Mouse (Mus musculus): ENCODE results near the gene Heatr5a. TPM values are rescaled to one million over a fixed set of nuclear protein-coding genes. Genes with fewer than 3 reads are reported as not detected.
A peak's percentile ranks its signal among the peaks of the same experiment; 100 is the strongest.

Heatr5a gene
- polyA plus RNA-seq, 1 experiment = 6.8 TPM

DNA sequence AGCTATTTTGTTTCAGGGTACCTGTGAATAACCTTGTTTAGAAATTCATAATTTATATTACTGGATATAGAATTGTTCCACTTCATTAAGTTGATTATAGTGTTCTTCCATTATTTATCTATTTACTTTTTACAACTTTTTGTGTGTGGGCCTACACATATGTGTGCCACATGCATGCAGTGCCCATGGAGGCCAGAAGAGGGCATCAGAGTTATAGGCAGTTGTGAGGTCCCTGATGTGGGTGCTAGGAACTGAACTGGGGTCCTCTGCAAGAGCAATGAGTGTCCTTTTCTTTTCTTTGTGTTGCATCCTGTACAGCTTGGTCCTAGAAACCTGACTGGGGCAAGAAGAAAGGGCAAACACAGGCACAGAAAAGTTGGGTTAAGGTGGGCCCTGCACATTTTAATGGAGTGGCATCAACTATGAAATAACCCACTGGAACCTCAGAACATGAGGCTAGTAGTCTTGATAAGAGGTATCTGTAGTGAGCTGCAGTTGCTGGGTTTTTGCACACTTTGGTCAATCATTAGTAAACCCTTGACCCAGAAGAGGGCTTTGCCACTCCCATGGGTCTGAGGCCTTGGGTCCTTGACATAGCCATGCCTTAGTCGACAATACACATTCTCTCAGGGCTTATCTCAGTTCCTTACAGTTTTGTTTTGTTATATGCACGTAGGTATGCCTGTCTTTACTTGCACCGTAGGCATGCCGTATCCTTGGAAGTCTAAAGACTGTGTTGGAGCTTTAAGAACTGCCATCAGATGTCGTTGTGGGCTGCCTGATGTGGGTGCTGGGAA is 1.3 kb upstream of the Heatr5a start:
- DNase-seq (ENCODE audit: extremely low spot score in 1 of 2, low spot score in 1 of 2) = no peak

DNA sequence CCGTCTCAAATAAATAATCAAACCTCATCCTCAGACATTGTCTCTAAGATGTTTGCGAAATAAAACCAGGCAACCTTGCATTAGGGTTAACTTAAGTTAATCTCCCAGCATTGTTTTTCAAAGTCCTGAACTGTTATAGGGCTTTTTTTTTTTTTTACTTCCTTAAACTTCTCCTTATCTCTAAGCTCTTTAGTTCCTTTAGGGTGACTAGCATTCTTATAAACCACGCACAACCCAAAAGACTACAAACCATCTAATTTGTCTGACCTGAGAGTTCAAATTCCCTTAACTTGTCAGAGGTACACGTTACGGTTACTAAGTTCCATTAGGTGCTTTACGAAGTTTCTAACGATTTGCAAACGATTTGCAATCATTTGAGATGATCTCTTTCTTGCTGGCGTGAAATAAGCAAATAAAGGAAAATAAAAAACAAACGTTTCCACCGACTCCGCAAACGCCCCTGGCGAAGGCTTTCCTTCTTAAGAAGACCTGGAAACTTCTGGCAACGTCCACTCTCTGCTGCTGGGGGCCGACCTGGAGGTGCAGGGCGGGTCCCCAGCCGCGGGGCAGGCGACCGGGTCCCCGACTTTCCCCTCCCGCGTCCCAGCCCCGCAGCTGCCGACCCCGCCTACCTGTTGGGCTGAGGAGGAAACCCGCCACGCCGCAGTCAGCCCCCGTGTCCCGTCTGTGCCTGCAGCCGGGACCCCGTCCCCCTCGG is 610 bp downstream of the Heatr5a start:
- DNase-seq (ENCODE audit: extremely low spot score in 1 of 2, low spot score in 1 of 2) = no peak

DNA sequence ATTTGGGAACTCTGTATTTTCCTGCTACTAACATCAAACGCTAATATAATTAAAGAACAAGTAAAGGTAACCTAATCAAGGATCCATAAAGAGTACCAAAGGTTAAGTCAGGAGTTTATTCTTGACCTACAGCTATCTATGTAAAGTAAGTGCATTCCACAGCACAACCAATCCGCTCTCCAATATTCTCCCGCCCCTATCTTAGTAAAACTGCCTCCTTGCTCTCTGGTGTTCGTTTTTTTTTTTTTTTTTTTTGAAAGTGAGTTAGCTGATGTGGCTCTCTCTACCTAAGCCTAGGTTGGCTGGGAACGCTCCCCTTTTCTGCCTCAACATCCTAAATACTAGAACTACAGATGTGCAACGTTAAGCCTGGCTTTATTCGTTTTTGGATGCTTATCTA is 1.2 kb downstream of the Heatr5a start:
- DNase-seq (ENCODE audit: extremely low spot score in 1 of 2, low spot score in 1 of 2) = no peak

DNA sequence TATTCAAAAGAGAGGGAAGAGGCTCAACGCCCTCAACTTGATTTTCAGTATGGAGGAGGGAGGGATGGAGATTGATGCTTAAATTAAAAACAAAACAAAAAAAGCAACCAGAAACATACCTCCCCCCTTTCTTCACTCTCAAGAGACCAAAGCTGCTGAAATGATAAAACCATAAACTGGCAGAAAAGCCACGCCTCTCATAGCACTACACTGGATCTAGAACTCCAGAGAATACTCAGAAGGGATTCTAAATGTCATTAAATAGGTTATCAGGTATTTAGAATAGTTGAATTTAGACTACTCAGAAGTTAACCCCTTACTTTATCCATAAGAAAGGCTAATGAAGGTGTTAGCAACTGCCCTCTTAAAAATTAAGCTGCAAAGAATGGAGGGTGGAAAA is 2.0 kb downstream of the Heatr5a start:
- DNase-seq (ENCODE audit: extremely low spot score in 1 of 2, low spot score in 1 of 2) = no peak

DNA sequence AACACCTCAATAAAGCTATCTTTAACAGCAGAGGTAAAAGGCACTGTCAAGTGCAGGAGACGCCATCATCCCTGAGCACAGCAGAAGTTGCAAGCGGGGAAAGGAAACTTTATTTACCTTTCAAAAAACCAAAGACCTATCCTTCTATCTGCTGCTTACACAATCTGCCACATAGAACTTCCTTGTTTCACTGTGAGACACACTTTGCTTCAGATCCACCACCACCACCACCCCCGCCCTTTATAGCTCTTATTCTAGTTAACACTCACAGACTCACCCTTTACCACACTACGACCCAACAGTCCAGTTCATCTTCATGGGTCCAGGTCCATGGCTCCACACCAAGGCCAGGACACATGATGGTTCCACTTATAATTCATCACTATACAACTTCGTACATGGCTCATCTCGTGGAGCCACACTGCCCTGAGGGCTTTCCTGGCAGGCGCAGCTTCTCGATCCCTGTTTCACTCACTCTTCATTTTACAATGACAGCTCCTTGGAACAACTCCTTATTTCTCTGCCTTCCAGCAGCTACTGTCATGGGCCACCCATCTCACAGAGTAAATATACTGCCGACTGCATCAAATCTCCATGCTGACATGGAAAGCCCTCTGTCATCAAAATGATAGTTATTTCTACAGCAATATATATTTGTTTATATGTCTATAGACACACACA is 3.1 kb downstream of the Heatr5a start:
- DNase-seq (ENCODE audit: extremely low spot score in 1 of 2, low spot score in 1 of 2) = no peak

DNA sequence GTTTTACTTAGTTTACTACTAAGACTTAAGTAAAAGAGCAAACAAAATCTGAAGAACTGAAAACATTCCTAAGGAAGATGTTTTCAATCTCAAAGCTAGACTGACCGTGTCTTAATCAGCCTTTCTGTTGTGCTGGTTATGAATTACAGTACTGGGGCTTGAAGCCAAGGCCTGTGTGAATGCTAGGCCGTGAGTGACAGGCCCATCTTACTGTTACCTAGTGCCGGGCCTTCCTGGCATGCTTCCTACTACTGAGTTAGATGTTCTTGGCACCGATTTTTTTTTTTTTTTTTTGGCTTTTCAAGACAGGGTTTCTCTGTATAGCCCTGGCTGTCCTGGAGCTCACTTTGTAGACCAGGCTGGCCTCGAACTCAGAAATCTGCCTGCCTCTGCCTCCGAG is 13.5 kb downstream of the Heatr5a start:
- DNase-seq (ENCODE audit: extremely low spot score in 1 of 2, low spot score in 1 of 2) = no peak

DNA sequence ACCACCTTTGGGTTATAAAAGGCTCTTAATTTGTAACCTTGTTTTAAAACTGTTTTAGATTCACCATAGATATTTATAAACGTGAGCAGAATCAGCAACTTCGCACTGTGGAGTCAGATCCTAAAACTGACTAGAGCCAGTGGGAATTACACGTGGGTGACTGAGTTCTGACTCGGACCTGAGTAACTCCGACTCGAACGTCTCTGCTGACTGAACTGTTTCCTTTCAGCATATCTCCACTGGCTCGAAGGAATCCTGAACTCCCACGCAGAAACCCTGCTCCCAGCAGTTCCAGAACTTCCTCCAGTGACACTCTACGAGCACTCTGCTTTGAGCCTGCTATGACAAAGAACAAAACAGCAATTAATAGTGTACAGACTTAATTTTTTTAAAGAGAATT is 18.8 kb downstream of the Heatr5a start:
- peak in 1 of 2 experiments; percentile 64 for DNase-seq (ENCODE audit: extremely low spot score in 1 of 2, low spot score in 1 of 2)

DNA sequence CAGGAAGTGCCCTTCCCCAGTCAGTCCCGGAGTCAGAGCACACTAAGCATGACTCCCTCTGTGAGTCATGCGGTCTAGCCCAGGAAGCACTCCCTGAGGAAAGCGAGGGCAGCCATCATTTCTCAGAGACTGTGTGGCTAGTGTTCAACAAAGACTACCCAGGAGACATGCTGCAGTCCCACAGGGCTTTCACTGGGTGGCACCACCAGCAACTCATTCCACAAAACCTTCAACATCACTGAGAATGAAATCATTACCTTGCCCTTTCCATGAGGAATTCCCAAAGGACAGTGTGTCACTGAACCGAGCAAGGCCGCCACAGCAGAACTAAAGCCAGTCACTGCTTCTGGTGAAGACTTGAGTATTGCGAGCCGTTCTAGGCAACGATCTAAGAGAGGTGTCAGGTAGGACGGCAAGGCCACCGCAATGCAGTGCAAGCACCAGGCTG is 23.6 kb downstream of the Heatr5a start:
- DNase-seq (ENCODE audit: extremely low spot score in 1 of 2, low spot score in 1 of 2) = peak in 1 of 2 experiments; percentile 41

DNA sequence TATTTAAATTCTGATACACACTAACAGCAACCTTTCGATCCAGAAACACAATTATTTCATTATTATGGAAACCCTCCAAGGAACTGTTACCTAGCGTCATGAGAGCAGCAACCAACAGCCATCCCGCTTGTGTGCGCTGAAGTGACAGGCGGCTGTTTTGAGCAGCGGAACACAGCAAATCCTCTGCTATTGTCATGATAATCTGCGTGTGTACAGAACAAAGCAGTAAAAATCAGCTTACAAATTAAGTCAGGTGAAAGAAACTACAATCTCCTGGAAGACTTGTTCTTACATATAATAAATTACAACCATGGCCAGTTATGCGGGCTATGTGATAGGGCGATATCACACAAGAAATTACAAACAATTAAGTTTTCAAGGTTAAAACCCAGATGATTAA is 25.8 kb downstream of the Heatr5a start:
- DNase-seq (ENCODE audit: extremely low spot score in 1 of 2, low spot score in 1 of 2) = no peak

DNA sequence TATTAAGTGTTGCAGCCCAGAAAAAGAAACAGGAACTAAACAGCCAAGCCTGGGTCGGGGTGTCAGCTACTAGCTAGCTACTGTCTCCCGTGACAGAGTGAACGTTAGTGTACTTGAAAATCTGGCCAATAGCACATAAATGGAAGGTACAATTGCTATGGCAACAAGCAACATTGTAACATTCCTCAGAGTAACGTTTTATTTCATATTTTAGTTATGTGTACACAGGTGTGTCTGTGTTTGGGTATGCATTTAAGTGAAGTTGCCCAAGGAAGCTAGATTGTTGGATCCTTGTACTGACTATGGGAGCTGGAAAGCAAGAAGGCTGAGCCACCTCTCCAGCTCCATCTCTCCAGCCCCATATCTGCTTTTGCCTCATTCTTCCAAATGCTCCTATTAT is 31.3 kb downstream of the Heatr5a start:
- no peak for DNase-seq (ENCODE audit: extremely low spot score in 1 of 2, low spot score in 1 of 2)

DNA sequence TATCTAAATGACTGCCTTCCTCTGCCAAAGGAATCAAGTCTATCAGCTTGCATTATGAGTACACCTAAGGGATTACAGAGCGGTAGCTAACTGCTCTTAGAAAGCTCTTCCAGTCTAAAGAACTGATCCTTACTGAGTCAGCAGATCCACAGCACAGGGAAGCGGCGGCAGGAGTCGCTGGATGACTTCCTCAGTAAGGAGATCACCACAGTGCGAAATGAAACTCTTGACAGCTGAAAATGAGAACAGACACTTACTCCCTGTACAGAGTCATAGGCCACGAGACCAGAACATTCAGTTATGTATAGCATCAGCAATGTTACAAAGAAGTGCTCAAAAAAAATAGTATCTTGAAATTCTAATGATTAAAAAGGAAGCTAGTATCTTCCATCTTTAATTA is 33.2 kb downstream of the Heatr5a start:
- DNase-seq (ENCODE audit: extremely low spot score in 1 of 2, low spot score in 1 of 2) = no peak

DNA sequence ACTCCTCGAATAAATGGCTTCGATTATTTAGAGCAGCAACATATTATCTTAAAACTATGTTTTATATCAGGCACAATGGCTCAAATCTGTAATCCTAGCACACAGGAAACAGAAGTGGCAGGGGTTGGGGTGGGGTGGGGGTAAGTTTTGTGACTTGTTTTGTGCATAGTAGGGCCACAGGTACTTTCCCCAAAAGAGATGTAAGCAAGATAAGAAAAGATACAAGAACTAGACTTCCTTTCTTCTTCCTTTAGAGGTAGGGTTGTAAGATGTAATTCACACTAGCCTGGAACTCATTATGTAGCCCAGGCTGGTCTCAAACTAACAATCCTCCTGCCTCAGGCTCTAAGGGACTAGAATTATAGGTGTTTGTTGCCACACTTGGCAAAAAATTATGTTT is 41.5 kb downstream of the Heatr5a start:
- no peak for DNase-seq (ENCODE audit: extremely low spot score in 1 of 2, low spot score in 1 of 2)

DNA sequence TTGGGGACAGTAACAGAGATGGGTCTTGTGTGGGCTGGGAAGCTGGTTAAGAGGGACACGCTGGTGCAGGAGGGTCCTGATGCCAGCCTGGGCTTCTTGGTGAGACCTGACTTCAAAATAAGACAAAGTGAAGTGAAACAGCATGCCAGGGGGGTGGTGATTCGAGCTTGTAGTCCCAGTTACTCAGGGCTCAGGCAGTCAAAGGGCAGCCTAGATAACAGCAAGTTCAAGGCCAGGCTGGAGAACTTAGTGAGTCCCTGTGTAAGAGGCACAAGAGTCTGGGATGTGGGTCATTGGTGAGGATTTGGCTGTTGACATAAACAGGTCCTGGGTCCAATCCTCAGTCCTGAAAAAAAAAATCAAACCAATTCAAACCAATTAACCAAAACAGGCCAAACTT is 53.9 kb downstream of the Heatr5a start:
- DNase-seq (ENCODE audit: extremely low spot score in 1 of 2, low spot score in 1 of 2) = no peak

DNA sequence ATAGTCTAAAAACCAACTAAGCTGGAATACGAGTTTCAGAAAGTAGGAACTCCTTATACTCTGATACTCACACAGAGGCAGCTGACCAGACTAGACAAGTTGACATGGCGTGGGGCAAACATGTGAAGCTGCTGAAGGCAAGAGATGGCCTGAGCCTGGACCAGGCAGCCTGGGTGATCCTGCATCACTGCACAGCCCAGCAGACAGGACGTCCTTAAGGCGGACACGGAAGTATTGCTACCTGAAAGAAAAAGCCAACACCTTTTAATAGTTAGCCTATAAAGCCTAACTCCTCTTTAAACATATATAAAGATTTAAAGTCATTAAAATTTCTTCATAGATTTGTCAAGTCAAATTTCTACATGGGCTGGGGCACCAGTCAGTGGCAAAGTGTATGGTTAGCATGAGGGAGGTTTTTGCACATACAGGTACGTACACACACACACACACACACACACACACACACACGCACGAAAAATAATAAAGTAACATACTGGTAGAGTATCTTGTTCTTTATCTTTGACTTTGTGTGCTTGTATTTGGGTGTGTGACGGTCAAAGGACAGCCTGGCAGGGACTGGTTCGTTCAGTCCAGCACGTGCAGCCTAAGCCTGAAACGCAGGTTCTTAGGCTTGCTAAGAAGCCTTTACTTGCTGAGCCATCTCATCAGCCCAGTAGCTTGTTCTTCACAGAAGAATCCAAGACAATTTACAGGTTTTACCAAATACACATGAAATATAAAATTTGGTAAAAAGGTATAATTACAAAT is 56.0 kb downstream of the Heatr5a start:
- no peak for DNase-seq (ENCODE audit: extremely low spot score in 1 of 2, low spot score in 1 of 2)

DNA sequence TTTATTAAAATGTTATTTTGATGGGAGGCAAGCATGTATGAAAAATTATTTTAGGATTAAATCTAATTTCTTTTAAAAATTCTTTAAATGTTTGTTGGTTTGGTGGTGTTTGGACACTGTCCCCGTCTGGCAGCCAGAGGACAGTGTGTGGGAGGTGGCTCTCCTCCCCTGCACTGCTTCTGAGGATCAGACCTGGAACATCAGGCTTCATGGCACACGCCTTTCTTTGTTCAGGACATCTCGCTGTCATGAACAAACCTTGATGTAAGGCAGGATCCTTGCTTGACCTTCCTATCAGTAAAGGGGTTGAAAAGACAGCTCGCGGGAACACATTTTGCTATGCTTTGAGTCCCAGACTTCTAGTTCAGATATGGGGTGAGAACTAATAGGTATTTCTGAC is 61.9 kb downstream of the Heatr5a start:
- no peak for DNase-seq (ENCODE audit: extremely low spot score in 1 of 2, low spot score in 1 of 2)

DNA sequence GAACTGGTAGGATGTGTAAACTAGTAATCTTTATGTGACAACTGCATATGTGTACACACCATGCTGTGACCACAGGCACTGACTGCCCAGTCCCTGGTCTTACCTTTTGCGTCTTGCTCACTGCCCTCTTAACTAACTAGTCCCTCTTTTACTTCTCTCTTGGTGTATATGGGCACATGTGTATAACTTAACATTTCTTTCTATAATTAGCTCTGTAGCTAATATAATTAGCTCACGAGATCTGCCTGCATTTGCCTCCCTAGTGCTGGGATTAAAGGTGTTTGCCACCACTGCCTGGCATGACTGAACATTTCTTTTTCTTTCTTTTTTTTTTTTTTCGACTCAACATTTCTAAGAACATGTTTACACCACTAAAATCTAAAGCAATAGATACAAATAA is 63.6 kb downstream of the Heatr5a start:
- no peak for DNase-seq (ENCODE audit: extremely low spot score in 1 of 2, low spot score in 1 of 2)

DNA sequence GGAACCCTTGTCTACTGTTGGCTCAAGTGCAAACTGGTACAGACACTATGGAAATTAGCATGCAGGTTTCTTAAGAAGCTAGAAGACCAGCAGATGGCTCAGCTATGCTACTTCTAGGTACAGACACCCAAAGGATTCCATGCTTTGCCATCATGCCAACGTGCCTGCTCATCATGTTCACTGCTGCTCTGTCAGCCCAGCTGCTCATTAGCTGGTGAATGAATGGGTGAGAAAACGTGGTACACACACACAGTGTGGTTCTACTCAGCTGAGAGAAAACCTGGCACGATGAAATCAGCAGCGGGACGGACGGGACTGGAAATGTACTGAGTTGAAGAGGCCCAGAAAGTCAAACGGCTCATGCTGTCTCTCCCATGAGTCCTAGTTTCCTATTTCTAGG is 70.6 kb downstream of the Heatr5a start:
- DNase-seq (ENCODE audit: extremely low spot score in 1 of 2, low spot score in 1 of 2) = peak; percentile 16 to 37

DNA sequence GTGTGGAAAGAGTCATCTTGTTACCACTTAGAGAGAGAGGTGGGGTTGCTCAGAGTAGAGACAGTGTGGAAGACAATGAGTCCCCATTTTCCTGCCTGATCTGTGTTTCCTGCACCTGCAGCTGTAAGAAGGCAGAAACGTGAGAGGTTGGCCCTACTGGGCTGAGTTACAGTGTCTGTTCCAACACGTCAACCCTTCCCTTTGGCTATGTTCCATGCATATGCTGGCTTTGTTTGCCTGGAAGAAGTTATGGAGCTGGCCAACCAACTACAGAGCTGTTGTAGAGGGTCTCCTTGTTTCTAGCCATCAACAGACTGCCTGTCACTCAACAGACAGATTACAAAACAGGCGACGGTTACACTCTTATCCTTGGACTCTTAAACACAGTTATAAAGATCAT is 74.2 kb downstream of the Heatr5a start:
- DNase-seq (ENCODE audit: extremely low spot score in 1 of 2, low spot score in 1 of 2) = no peak

DNA sequence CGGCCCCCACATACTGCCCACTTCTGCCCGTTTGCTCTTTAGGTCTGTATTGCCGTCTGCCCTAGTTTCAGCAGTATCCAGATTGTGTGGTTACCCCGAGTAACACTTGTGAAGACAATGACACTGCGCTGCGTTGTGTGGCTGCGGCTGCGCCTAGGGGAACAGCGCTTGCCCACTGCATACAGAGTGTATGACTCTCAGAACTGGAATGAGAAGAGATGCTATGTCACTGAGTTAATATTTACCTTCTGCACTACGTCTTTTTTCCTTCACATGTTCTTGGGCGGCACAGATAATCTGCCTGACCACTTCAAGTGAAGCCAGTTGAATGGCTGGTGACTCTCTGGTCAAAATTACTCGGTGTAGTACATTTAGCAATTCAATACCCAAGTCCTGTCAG is 82.5 kb downstream of the Heatr5a start:
- no peak for DNase-seq (ENCODE audit: extremely low spot score in 1 of 2, low spot score in 1 of 2)

DNA sequence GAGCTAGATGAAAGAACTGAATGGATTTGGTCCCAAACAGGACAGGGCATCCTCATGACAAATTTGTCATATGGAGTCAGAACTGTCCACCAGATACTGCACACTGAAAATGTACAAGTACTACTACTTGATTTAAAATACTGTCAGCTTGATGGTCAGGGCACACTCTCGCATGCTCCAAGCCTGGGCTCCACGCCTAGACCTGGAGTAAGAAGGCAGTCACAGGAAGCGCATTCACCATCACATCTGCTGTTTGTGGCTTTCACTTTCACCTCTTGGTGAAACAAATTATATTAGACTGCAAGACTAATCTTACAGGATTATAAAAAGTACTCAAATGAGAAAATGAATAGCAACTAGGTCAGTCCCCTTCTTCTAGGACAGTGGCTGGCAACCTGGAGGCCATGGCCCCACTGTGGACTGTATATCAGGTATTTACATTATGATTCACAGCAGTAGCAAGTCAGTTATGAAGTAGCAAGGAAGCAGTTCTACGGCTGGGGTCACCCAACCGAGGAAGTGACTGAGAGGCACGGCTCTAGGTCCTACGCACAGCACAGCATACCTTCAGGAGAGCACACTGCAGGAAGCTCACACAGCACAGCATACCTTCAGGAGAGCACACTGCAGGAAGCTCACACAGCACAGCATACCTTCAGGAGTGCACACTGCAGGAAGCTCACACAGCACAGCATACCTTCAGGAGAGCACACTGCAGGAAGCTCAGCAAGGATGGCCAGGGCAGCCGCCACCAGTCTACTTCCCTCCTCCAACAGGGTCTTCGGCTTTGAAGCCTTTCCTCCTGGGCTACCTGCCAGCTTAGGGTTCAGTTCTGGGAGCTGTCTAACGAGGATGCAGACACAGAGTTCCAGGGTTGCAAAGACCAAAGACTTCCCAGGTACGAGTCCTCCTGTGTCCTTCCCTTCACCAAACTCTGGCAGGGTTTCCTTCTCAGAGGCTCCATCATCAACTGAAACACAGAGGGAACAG is 83.5 kb downstream of the Heatr5a start:
- DNase-seq (ENCODE audit: extremely low spot score in 1 of 2, low spot score in 1 of 2) = no peak
